Mouse (Mus musculus) monocyte, adult 5-6 weeks (primary cell): ENCODE data around the gene Nudt16l1. TPM values are rescaled to one million over a fixed set of nuclear protein-coding genes. Genes with fewer than 3 reads are reported as not detected.
A peak's percentile ranks its signal among the peaks of the same experiment; 100 is the strongest.

Source experiments
- ATAC-seq: fragments of 153-309, 156-312 bp; replicated peaks from 2 replicates; pipeline ENCODE4 v1.8.0; 2017; ENCODE audit warnings: mild to moderate bottlenecking; ENCODE audit not compliant: low TSS enrichment, insufficient number of reproducible peaks, severe bottlenecking, poor library complexity, low FRiP score
- total RNA-seq: library from RNA; stranded (forward); fragments of 200-1000, 200-491, 200-594 nt; gene quantifications from 3 replicates; pipeline ENCODE4 v1.2.3, GENCODE M21; 2017

Gene Nudt16l1
- total RNA-seq, 1 experiment from 2014 or later = 12.0 TPM

DNA sequence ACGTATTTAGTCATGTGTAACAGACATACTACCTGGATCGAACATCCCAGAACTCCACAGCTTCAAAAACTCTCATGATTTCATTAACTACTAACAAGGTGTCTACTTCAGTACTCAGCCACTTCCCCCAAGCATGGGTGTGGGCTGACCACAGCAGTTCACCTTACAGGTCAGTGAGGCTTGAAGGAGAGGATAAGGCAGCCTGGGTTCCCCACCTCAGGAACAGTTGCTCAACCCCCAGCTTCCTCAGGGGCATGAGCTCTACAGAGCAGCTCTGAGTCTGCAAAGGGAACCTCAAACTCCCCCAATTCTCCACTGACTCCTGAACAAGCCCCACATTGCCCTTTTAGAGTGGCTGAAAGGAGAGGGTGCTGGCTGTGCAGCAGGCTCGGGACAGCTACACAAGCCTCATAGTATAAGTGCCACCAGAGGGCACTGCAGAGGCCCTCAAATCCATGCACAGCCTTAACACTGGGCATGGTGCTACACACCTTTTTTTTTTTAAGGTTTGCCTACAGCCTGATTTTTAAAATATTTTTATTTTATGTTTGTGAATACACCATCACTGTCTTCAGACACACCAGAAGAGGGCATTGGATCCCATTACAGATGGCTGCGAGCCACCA lies 41.3 kb downstream of the Nudt16l1 start:
- ATAC-seq = 0 out of 2 replicates have a peak, but pooled peaks have one; percentile 43

DNA sequence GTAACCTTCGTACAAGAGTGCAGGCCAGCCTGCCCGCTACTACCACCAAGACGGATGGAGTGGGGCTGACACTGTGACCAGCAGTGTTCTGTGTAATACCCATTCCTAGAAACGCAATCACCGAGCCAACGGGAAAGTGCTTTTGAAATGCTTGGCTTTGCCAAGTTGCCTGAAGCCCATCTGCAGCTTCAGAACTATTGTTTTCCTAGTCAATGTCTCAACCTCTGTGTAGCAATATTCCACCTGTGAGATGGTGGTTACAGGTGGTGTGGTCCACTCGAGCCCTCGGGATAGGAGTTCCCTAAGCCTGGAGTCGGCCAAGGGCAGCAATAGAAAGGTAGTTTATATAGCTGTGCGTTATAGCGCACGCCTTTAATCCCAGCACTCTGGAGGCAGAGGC lies 46.2 kb downstream of the Nudt16l1 start:
- ATAC-seq = no peak

Other genes starting within 250 kb of the Nudt16l1 start
- 3.7 to 12.2 TPM (median 6.1 TPM) in 3 replicates for gene Nmral1, start 219.4 kb upstream of the Nudt16l1 start, total RNA-seq
- 80.8 to 103 TPM (median 93.4 TPM) in 3 replicates for gene Hmox2, start 212.4 kb upstream of the Nudt16l1 start, total RNA-seq
- gene Cdip1, start 148.5 kb upstream of the Nudt16l1 start, total RNA-seq = 14.5 to 29.4 TPM (median 16.6 TPM) in 3 replicates
- 1.3 TPM in 1 of 3 replicates, not detected in the others for gene 4930562C15Rik, start 103.3 kb upstream of the Nudt16l1 start, total RNA-seq
- gene Ubald1, start 58.4 kb upstream of the Nudt16l1 start, total RNA-seq = 11.3 to 32.6 TPM (median 13.8 TPM) in 3 replicates
- gene Mgrn1, start 52.5 kb upstream of the Nudt16l1 start, total RNA-seq = 29.3 to 42.2 TPM (median 41.6 TPM) in 3 replicates
- 54.3 to 76.7 TPM (median 64.0 TPM) in 3 replicates for gene Anks3, start 25.4 kb downstream of the Nudt16l1 start, total RNA-seq
- not detected in 3 replicates for gene Sept12, start 59.1 kb downstream of the Nudt16l1 start, total RNA-seq
- not detected in 3 replicates for gene Smim22, start 68.5 kb downstream of the Nudt16l1 start, total RNA-seq
- 16.4 to 45.3 TPM (median 35.2 TPM) in 3 replicates for gene Rogdi, start 74.8 kb downstream of the Nudt16l1 start, total RNA-seq
- 129 to 168 TPM (median 139 TPM) in 3 replicates for gene Glyr1, start 111.1 kb downstream of the Nudt16l1 start, total RNA-seq
- 55.2 to 74.4 TPM (median 61.2 TPM) in 3 replicates for gene Ubn1, start 111.3 kb downstream of the Nudt16l1 start, total RNA-seq
- 0.29 to 0.78 TPM (median 0.53 TPM) in 3 replicates for gene Ppl, start 193.7 kb downstream of the Nudt16l1 start, total RNA-seq
- gene Sec14l5, start 208.3 kb downstream of the Nudt16l1 start, total RNA-seq = 0.19 TPM in 1 of 3 replicates, not detected in the others